Mouse (Mus musculus) C2C12 (cell line): ENCODE measurements around the gene Frs2. TPM values are rescaled to one million over a fixed set of nuclear protein-coding genes. Genes with fewer than 3 reads are reported as not detected.

Source experiments
- H3K27me3 ChIP-seq: one replicate; pipeline ENCODE4 v1.6.1; 2011; ENCODE audit not compliant: control insufficient read depth, insufficient read depth, insufficient read length
- H3K36me3 ChIP-seq: one replicate; pipeline ENCODE4 v1.6.1; 2011; ENCODE audit not compliant: control insufficient read depth, insufficient read depth
- H3K4me3 ChIP-seq: one replicate; pipeline ENCODE4 v1.5.1; 2011; ENCODE audit warnings: mild to moderate bottlenecking, control low read depth; ENCODE audit not compliant: poor library complexity, insufficient read depth, severe bottlenecking
- H3K79me2 ChIP-seq: one replicate; pipeline ENCODE4 v1.6.1; 2011; ENCODE audit not compliant: control insufficient read depth, insufficient read depth
- H3K79me3 ChIP-seq: one replicate; pipeline ENCODE4 v1.6.1; 2011; ENCODE audit warnings: low read depth, control low read depth
- H3ac ChIP-seq: one replicate; pipeline ENCODE3; 2011; ENCODE audit warnings: low read depth; ENCODE audit not compliant: control insufficient read depth, insufficient read length
- CEBPB ChIP-seq: IDR thresholded peaks from one replicate; pipeline ENCODE4 v1.6.1; 2011; ENCODE audit warnings: low read depth, mild to moderate bottlenecking, control low read depth, moderate library complexity
- CTCF ChIP-seq: IDR thresholded peaks from one replicate; pipeline ENCODE4 v1.5.1; 2011; ENCODE audit not compliant: control insufficient read depth, insufficient read depth, insufficient read length
- FOSL1 ChIP-seq: IDR thresholded peaks from one replicate; pipeline ENCODE4 v1.8.0; 2011; ENCODE audit warnings: mild to moderate bottlenecking, low read length; ENCODE audit not compliant: poor library complexity, insufficient read depth, severe bottlenecking
- MAX ChIP-seq: IDR thresholded peaks from one replicate; pipeline ENCODE4 v1.6.1; 2011; ENCODE audit warnings: mild to moderate bottlenecking, control low read depth
- MYOD1 ChIP-seq: IDR thresholded peaks from one replicate; pipeline ENCODE4 v1.6.1; 2011; ENCODE audit warnings: low read depth; ENCODE audit not compliant: control insufficient read depth, insufficient read length
- MYOG ChIP-seq: IDR thresholded peaks from one replicate; pipeline ENCODE4 v1.6.1; 2011; ENCODE audit not compliant: control insufficient read depth, insufficient read length; ENCODE audit errors: extremely low read depth
- USF1 ChIP-seq: IDR thresholded peaks from one replicate; pipeline ENCODE4 v1.6.1; 2011; ENCODE audit warnings: low read depth, mild to moderate bottlenecking, control low read depth, moderate library complexity
- polyA plus RNA-seq: library from polyadenylated mRNA; unstranded; fragments of >200 nt; fragmentation: generic; extraction: Trizol; gene quantifications from one replicate; pipeline ENCODE4 v1.2.1, GENCODE M21; 2012; ENCODE audit warnings: missing spikeins

Frs2 gene
- polyA plus RNA-seq, 1 experiment: 11.0 TPM

- Histone ChIP-seq H3K79me3 (peaks cover 88% of the 10 kb centered on the region), H3ac (no peak overlapping the region), H3K36me3 (peaks cover 4% of the 10 kb centered on the region), H3K79me2 (peaks cover 100% of the 10 kb centered on the region), H3K27me3 (no peaks in the 10 kb centered on the region), H3K4me3 (no peak overlapping the region)
- TF ChIP-seq CEBPB (no peak), MYOD1 (no peak), CTCF (no peak), MYOG (no peak), FOSL1 (no peak), MAX (no peak), USF1 (no peak)
Observed at GRCm38 (mm10) chr10:117110271-117110670, 38.1 kb downstream of the Frs2 start.

- Histone ChIP-seq H3K79me3 (peaks cover 88% of the 10 kb centered on the region), H3K79me2 (peaks cover 100% of the 10 kb centered on the region), H3K4me3 (no peak overlapping the region), H3K36me3 (peaks cover 11% of the 10 kb centered on the region), H3K27me3 (no peaks in the 10 kb centered on the region), H3ac (no peak overlapping the region)
- TF ChIP-seq MYOD1 (no peak), MAX (no peak), CTCF (no peak), USF1 (no peak), CEBPB (no peak), FOSL1 (no peak), MYOG (no peak)
Observed at GRCm38 (mm10) chr10:117106686-117107085, 41.6 kb downstream of the Frs2 start.

GRCm38 (mm10) chr10:117106244-117106643 lies 42.1 kb downstream of the Frs2 start:
- Histone ChIP-seq H3K4me3 (no peak overlapping the region), H3ac (no peak overlapping the region), H3K79me3 (peaks cover 86% of the 10 kb centered on the region), H3K36me3 (peaks cover 11% of the 10 kb centered on the region), H3K27me3 (no peaks in the 10 kb centered on the region), H3K79me2 (peaks cover 100% of the 10 kb centered on the region)
- TF ChIP-seq USF1: no peak
- TF ChIP-seq CEBPB: no peak
- no peak for TF ChIP-seq FOSL1
- no peak for TF ChIP-seq MYOD1
- no peak for TF ChIP-seq MYOG
- TF ChIP-seq MAX: no peak
- TF ChIP-seq CTCF: no peak

- Histone ChIP-seq H3K4me3 (no peak overlapping the region), H3K79me2 (peaks cover 100% of the 10 kb centered on the region), H3K36me3 (peaks cover 11% of the 10 kb centered on the region), H3K27me3 (no peaks in the 10 kb centered on the region), H3K79me3 (peaks cover 81% of the 10 kb centered on the region), H3ac (no peak overlapping the region)
- TF ChIP-seq CEBPB (no peak), MYOD1 (no peak), CTCF (no peak), MAX (no peak), USF1 (no peak), FOSL1 (no peak), MYOG (no peak)
Observed at GRCm38 (mm10) chr10:117105015-117105414, 43.3 kb downstream of the Frs2 start.

- no peak for TF ChIP-seq USF1
- TF ChIP-seq FOSL1: no peak
- no peak for TF ChIP-seq CEBPB
- no peak for TF ChIP-seq MYOG
- no peak for TF ChIP-seq MYOD1
- no peak for TF ChIP-seq CTCF
- TF ChIP-seq MAX: no peak
- H3K79me2 ChIP-seq: peaks cover 100% of the 10 kb centered on the region
- H3K4me3 ChIP-seq: no peak overlapping the region
- H3ac ChIP-seq: no peak overlapping the region
- peaks cover 13% of the 10 kb centered on the region for H3K36me3 ChIP-seq
- H3K79me3 ChIP-seq: peaks cover 78% of the 10 kb centered on the region
- no peaks in the 10 kb centered on the region for H3K27me3 ChIP-seq
Observed at GRCm38 (mm10) chr10:117103854-117104598, 44.3 kb downstream of the Frs2 start.
